Mouse (Mus musculus) v-Abl transformed pro-B cells (cell line): ENCODE measurements around the gene Ncs1.

Experiments used
- in situ Hi-C, 2 experiments: fragments of 400-800 bp; cut with MboI; formaldehyde crosslinking; loops; one replicate each; pipeline ENCODE4 v1.15.1; 2025; ENCODE audit not compliant: unreplicated experiment in 2 of 2

Ncs1 gene

DNA sequence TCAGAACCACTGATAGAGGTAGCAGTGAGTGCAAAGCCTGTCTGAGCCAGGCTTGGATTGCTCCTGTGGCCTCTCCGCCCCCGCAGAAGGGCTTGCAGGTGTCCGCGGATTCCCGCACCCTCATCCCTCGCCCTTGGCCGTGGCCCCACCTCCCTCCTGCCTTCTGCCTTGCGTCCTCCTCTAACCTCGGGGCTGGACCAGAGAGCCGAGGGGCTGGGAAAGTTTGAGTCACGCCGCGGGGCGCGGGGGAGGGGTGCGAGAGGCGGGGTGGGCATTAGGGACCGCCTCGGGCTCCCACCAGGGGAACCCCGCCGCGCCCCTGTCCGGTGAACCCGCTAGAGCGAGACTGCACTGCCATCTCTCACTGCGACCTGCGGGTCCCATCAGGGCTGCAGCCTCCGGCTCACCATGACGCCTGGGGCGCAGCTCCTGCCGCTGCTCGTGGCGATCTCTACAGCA, 68.4 kb downstream of the Ncs1 start, which contains the start of gene Hmcn2:
Hmcn2 (plus strand) TSS at position 409 of the 459 bp plus-strand sequence.
- in situ Hi-C loops: no loop called here

GRCm38 (mm10) chr2:31318162-31318561, 72.5 kb downstream of the Ncs1 start:
- in situ Hi-C loops: no loop called here

- in situ Hi-C loops: no loop called here
Measured at GRCm38 (mm10) chr2:31319200-31319599, 73.6 kb downstream of the Ncs1 start.

DNA sequence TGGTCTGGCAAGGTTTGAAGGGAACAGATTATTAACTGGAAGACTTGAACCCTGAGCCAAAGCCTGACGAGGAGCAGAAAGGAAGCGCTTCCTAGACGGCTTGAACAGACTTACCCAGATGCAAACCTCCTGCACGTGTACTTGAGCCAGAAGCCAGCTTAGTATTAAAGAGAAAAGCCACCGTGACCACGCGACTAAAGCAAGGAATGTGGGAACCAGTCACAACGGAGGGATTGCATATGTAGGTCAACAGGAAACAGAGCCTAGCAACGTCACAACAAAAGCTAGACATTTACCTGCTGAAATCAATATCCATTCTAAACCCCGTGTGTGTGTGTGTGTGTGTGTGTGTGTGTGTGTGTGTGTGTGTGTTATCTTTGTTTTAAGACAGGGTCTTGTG, 81.6 kb downstream of the Ncs1 start:
- in situ Hi-C loops: no loop called here

GRCm38 (mm10) chr2:31337706-31338330, 92.2 kb downstream of the Ncs1 start:
- in situ Hi-C loops: no loop called here

DNA sequence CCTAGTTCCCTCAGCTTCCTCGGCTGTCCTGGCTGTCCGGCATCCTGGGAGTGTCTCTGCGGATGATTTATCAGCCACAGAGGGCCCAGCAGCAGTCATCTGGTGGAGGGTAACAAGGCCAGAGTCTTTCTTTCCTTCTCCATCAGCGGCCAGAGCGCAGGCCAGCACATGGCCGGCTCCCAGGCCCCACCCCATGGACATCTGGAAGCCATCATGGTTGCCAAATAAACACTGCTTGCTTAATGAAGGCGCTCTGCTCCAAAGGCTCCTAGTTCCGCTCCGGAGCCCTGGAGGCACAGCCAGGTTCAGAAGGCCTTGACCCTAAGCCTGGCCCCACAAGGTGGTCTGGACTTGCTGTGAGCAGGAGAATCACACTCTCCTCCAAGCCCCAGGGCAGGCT, 94.2 kb downstream of the Ncs1 start:
- in situ Hi-C loops: no loop called here

DNA sequence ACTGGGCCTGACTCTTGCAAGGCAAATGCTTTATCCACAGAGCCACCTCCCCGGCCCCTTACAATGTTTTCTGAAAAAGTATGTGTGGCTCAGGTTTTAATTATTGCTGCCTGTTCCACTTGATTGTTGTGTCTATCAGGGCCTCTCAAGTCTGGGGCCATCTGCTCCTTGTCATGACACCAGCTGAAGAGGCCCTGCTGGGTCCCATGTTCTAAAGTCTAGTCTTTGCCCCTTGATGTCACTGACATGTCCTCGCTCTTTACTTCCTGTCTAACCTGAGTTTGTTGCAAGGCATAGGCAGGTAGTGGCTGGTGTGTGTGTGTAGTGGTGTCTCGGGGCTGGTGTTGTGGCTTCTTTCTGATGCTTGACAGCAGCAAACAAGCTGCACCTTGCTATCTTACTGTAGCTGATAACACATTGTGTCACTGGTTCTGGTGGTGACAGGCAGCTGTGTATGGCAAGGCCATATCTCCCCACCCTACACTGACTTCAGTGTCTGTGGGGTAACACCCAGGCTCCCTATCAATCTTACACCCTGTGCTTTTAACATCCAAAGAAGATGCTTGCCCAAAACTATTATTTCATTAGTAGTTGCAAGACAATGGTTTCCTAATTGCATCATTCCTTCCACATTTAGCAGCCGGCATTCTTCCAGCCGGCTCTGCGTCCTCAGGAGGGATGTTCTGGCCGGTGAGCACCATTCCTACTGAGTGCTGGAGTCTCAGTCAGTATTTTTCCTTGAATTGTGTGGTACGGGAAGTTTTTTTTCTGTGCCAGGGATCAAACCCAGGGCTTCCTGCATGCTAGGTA, 96.3 kb downstream of the Ncs1 start:
- in situ Hi-C loops: no loop called here
